Mouse (Mus musculus): ENCODE measurements at regions not wholly inside any gene's neighbourhood (a gene's known extent, or its start where the extent isn't known, plus 50 kb on each side); places are given as distances from the start of the nearest gene placed in this dataset.

DNA sequence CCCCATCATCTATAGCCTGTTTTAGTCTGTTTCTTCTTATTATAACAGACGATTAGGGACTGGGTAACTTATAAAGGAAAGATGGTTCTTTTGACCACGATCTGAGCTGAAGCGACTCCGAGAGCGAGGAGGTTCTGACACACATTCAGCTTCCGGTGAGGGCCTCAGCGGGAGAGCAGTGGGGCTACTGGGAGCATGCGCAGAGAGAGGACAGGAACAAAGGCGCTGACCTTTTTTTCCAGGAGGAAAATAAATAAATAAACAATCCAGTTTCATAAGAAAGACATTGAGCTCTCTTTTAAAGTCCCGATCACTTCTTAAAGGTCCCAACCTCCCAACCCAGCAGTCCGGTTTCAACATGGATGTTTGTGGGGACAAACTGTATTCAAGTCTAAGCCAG is 230.6 kb downstream of the Dact1 start:
- no peak for TF ChIP-seq CTCF (IDR thresholded peaks at IDR 0.05; ENCODE audit: borderline replicate concordance, extremely low read depth, insufficient read depth, insufficient read length)
- TF ChIP-seq POLR2A (IDR thresholded peaks at IDR 0.05; ENCODE audit: borderline replicate concordance, extremely low read depth, insufficient read depth, insufficient read length, poor library complexity, severe bottlenecking), result no peak

Measured in brain, embryonic 14.5 days (tissue).